Mouse (Mus musculus): ENCODE measurements around the gene Elp5. TPM values are rescaled to one million over a fixed set of nuclear protein-coding genes. Genes with fewer than 3 reads are reported as not detected.

The Elp5 gene
- polyA plus RNA-seq, 1 experiment from 2014 or later: 29.9 TPM

DNA sequence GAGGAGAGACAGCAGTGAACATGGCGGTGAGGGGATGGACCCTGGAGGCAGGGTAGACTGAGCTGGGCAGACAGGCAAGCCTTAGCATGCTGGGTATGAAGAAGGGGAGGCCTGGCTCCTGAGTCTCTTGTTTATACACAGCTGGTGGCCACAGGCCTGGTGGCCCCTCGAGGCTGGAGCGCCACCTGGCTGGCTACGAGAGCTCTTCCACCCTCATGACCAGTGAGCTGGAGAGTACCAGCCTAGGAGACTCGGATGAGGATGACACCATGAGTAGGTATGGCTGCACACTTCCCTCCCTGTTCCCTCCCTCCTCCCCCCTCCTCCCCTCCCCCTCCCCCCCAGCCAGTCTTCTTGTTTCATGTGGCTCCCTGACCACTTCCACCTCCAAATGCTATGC is 23.2 kb upstream of the Elp5 start:
- Histone ChIP-seq H3K27ac (no peak overlapping the region), H3K36me3 (ENCODE audit: inconsistent target) (peaks cover 47% of the 10 kb centered on the region), H3K79me2 (ENCODE audit: inconsistent target) (peaks cover 48% of the 10 kb centered on the region), H3K4me3 (ENCODE audit: inconsistent target) (no peak overlapping the region)
- WGBS (ENCODE audit: missing documents): 62% methylated on average over 5 of the region's 5 CpGs

DNA sequence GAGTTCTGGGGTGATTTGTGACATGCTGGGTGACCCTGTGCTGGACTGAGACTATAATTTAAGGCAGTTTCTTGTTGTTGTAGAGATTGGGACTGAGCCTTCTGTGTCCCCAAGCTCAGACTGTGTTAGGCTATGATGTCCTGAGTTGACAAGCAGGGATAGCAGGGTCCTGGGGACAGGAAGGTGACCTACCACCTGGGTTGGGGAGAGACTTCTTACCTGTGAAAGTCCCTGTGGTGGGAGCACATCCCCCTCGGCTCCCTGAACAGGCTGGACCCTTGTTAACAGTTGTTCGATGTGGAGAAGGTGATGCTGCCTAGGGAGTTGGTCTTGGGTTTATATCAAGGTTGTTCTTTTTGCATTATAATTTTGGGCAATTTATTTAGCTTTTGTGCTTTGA is 20.2 kb upstream of the Elp5 start:
- 93% methylated on average over 2 of the region's 2 CpGs for WGBS (ENCODE audit: missing documents)
- Histone ChIP-seq H3K36me3 (ENCODE audit: inconsistent target) (peaks cover 32% of the 10 kb centered on the region), H3K27ac (no peak overlapping the region), H3K79me2 (ENCODE audit: inconsistent target) (peaks cover 68% of the 10 kb centered on the region), H3K4me3 (ENCODE audit: inconsistent target) (peak overlapping the region; percentile 82; the same call in 1 of the 2 replicates)

DNA sequence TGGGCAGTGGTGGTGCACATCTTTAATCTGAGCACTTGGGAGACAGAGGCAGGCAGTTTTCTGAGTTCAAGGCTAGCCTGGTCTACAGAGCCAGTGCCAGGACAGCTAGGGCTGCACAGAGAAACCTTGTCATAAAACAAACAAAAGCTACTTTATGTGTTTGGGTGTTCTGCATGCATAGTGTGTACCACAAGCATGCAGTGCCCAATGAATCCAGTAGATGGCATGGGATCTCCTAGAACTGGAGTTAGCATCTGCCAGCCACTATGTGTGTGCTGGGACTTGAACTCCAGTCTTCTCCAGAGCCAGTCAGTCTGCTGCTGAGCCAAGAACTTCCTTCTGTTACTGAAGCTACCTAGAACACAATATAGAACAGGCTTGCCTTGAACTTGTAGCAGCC is 19.5 kb upstream of the Elp5 start:
- Histone ChIP-seq H3K36me3 (ENCODE audit: inconsistent target) (peaks cover 26% of the 10 kb centered on the region), H3K4me3 (ENCODE audit: inconsistent target) (peak overlapping the region; percentile 82), H3K79me2 (ENCODE audit: inconsistent target) (peaks cover 68% of the 10 kb centered on the region), H3K27ac (peak overlapping the region; percentile 86)

DNA sequence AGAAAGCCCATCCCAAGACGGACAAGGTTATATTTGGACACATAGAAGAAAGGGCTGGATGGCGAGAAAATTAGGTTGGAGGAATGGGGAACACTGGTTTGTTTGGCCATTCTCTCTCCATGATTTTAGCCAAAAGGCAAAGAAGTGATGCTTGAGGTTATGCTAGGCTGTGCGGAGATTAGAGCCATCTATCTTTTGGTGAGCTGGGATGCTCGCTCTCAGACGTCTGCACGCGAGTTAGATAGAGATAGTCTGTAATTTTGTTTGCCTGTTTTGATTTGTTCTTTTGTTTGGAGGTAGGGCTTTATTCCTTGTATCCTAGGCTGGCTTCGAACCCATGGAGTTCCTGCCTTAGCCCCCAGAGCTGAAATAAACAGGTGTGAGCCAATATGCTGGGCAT is 18.8 kb upstream of the Elp5 start:
- Histone ChIP-seq H3K79me2 (ENCODE audit: inconsistent target) (peaks cover 73% of the 10 kb centered on the region), H3K27ac (peak overlapping the region; percentile 86), H3K4me3 (ENCODE audit: inconsistent target) (peak overlapping the region; percentile 82), H3K36me3 (ENCODE audit: inconsistent target) (peaks cover 19% of the 10 kb centered on the region)
- 16% methylated on average over 8 of the region's 8 CpGs for WGBS (ENCODE audit: missing documents)

DNA sequence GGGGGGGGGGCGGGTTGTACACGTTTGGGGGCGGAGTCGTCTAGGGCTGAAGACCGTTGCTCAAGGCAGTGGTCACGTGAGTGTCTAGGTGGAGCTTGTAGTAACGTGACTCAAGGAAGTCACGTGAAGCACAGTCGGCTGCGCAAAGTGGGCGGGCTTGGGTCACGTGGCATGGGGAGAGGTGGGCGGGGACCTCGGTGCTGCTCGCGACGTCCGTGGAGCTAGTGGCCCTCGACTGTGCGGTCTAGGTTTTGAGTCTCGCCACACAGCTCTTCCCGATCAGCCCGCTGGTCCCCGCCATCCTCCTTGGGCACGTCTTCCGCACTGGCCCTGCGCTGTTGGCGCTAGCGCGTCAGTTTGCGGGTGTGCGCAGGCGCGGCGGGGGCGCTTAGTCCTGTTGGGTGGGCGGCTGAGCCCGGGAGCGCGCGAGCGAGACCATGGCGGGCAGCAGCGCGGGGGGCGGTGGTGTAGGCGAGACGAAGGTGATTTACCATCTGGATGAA is 18.1 kb upstream of the Elp5 start, which contains the start of gene Dvl2:
Gene Dvl2, plus strand, starts transcription at position 200 of the 503 bp plus-strand sequence.
- WGBS (ENCODE audit: missing documents): under 1% methylated on average over 48 of the region's 48 CpGs
- Histone ChIP-seq H3K27ac (peak within 1 kb of the TSS; percentile 86), H3K36me3 (ENCODE audit: inconsistent target) (peaks cover 15% of the 10 kb centered on the region), H3K4me3 (ENCODE audit: inconsistent target) (peak within 1 kb of the TSS; percentile 82), H3K79me2 (ENCODE audit: inconsistent target) (peaks cover 78% of the 10 kb centered on the region)

DNA sequence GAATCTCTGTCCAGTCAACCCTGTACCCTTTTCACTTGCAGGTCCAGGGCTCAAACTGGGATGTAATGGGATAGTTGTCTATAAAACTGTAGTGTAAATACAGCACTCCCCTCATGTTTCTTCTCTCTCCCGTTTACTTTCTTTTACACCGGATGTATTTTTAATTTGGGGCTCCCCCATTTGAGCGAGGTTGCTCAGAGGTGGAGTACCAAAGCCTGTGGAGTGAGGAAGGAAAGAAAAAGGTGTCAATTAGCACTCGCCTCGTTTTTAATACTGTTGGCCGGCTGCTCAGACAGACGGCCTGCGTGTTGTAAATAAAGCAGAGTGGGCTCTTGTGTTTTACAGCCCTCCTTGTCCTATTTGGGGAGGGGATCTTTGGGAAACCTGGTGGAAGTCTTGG is 17.3 kb upstream of the Elp5 start:
- Histone ChIP-seq H3K36me3 (ENCODE audit: inconsistent target) (peaks cover 16% of the 10 kb centered on the region), H3K79me2 (ENCODE audit: inconsistent target) (peaks cover 71% of the 10 kb centered on the region), H3K27ac (peak overlapping the region; percentile 61), H3K4me3 (ENCODE audit: inconsistent target) (no peak overlapping the region)
- WGBS (ENCODE audit: missing documents): 86% methylated on average over 8 of the region's 8 CpGs

DNA sequence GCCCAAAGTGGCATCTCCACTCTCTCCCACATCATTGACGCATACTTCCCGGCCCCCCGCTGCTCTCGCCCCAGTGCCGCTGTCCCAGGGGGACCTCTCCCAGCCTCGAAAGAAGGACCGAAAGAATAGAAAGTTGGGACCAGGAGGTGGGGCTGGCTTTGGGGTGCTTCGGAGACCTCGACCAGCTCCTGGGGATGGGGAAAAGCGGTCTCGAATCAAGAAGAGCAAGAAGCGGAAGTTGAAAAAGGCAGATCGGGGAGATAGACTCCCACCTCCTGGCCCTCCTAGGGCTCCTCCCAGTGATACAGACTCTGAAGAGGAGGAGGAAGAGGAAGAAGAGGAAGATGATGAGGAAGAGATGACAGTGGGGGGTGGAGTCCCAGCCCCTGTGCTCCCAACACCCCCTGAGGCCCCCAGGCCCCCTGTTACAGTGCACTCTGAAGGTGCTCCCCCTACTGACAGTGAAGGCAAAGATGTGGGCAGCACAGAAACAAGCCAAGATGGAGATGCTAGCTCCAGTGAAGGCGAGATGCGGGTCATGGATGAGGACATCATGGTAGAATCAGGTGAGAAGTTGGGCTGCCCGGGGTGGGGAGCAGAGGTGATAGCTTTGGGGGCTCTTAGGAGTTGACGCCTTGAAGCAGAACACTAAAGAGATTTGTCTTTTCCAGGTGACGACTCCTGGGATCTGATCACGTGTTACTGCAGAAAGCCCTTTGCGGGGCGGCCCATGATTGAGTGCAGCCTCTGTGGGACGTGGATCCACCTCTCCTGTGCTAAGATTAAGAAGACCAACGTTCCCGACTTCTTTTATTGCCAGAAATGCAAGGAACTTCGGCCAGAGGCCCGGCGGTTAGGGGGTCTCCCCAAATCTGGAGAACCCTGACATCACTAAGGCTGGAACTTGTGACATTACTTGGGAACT is 16.5 kb upstream of the Elp5 start:
- peaks cover 20% of the 10 kb centered on the region for H3K36me3 ChIP-seq (ENCODE audit: inconsistent target)
- WGBS (ENCODE audit: missing documents): 84% methylated on average over 27 of the region's 27 CpGs
- peak overlapping the region; percentile 69 for H3K27ac ChIP-seq
- H3K4me3 ChIP-seq (ENCODE audit: inconsistent target): no peak overlapping the region
- H3K79me2 ChIP-seq (ENCODE audit: inconsistent target): peaks cover 71% of the 10 kb centered on the region

DNA sequence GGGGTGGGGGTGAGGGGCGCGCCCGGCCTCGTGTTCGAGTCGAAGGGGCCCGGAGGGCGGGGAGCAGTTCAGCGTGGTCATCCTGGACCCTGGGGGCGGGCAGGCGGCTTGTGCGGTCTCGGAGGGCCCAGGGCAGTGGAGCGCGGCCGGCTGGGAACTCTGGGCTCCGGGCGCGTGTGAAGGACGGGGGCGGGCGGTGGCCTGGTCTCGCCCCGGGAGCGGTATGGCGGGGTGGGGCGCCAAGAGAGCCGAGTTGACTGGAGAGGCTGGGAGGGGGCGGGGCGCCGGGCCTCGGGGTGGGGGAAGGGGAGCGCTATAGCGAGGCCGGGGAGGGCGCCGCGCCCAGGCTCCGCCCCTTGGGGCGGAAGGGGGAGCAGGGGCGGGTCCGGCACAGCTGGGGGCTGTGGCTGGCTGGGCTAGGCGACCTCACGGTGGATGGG is 14.8 kb upstream of the Elp5 start:
- under 1% methylated on average over 35 of the region's 44 CpGs for WGBS (ENCODE audit: missing documents)
- Histone ChIP-seq H3K4me3 (ENCODE audit: inconsistent target) (peak overlapping the region; percentile 100), H3K36me3 (ENCODE audit: inconsistent target) (peaks cover 29% of the 10 kb centered on the region), H3K79me2 (ENCODE audit: inconsistent target) (peaks cover 71% of the 10 kb centered on the region), H3K27ac (peak overlapping the region; percentile 97)

DNA sequence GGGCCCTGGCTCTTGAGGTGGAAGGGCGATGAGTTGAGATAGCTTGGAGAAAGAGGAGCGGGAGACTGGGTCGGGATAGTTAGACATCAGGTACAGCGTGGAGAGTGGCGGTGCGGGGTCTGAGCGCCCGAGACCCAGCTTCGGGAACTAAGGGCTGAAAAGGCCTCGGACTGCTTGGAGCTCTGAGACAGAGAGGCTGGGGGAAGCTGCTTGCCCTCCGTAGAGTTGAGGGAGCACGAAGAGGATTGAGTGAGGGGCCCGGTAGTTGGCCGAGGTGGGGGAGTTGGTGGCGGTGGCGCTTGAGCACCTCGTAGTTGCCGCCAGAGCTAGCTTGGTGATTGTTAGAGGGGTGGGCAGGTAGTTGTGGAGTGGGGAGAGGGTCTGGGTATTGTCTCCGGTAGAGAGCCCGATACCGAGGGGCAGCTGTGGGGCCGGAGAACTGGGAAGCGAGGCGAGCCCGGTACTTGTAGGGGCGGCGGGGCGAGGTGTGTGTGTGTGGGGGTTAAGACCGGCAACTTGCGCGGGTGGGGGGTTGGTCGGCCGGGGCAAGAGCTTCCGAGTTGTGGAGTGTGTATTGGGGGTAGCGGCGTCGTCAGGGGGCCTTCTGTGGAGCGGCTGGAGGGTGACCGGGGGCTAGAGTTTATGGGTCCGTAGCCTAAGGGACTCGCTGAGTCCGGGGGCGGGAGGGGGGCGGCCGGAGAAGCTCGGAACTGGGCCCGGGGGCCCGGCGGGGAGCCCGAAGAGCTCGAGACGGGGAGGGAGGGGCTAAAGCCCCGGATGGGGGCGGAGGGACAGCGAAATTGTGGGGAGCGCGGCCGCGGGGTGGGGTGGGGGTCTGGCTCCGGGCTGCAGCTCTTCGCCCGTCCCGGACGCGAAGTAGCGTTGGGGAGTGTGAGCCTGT is 14.1 kb upstream of the Elp5 start:
- H3K27ac ChIP-seq: peak overlapping the region; percentile 97
- H3K79me2 ChIP-seq (ENCODE audit: inconsistent target): peaks cover 70% of the 10 kb centered on the region
- H3K4me3 ChIP-seq (ENCODE audit: inconsistent target): peak overlapping the region; percentile 100
- WGBS (ENCODE audit: missing documents): 1% methylated on average over 58 of the region's 66 CpGs
- H3K36me3 ChIP-seq (ENCODE audit: inconsistent target): peaks cover 29% of the 10 kb centered on the region

DNA sequence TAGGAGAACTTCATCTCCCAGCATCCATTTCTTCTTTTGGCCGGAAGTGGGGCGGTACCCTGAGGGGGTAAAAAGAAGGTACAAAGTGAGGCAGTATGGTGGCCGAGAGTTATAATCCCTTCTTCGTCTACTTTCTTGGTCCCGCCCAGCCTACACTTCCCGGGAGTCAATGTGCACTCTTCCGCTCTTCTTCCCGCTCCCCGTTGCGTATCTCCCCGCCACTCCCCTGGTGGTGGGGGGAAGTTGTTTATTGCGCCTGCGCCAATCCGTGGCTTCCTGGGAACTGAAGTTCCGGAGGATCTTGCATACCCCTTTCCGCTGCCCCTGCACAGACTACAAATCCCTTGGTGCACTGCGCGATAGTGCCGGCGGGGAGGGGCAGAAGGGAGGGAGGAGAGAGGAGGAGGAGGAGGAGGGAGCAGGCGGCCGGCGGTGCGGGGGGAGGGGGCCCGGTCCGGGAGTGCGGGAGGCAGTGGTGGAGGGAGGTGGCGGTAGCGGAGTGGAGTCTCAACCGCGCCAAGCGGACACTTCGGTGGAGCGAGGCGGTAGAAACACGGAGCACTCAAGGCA is 13.2 kb upstream of the Elp5 start, which contains the start of gene Phf23:
Gene Phf23, plus strand, starts transcription at position 387 of the 570 bp plus-strand sequence.
- peak within 1 kb of the TSS; percentile 97 for H3K27ac ChIP-seq
- peak within 1 kb of the TSS; percentile 100 for H3K4me3 ChIP-seq (ENCODE audit: inconsistent target)
- peaks cover 64% of the 10 kb centered on the region for H3K79me2 ChIP-seq (ENCODE audit: inconsistent target)
- H3K36me3 ChIP-seq (ENCODE audit: inconsistent target): peaks cover 29% of the 10 kb centered on the region
- WGBS (ENCODE audit: missing documents): 0% methylated on average over 36 of the region's 36 CpGs

DNA sequence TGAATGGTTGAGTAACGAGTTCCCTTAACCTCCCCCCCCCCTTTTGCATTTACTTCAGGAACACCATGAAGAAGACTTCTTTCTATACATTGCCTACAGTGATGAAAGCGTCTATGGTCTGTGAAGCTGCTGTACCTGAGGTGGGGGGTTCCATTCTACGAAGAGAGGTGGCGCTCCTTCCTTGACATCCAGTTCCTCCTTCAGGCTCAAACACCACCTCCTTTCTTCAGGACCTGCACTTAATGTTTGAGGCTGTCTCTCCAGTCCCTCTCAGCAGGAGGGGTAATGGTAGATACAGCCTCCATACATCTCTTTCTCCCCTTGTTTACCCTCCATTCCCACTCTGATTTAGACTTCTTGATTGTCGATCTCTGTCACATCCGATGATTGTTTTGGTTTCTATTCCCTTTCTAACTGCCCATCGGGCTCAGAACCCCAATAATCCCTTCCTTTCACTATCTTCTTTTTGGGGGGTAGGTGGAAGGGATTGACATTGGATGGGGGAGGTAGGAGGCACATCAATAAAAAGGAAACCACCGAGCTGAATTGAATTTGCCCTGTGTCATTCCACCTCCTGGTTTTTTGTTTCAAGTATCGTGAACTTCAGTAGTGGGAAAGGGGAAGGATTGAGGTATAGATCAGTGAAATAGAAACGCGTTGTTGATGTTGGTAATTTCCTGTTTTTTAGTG is 12.2 kb upstream of the Elp5 start:
- Histone ChIP-seq H3K27ac (no peak overlapping the region), H3K4me3 (ENCODE audit: inconsistent target) (no peak overlapping the region), H3K79me2 (ENCODE audit: inconsistent target) (peaks cover 58% of the 10 kb centered on the region), H3K36me3 (ENCODE audit: inconsistent target) (peaks cover 27% of the 10 kb centered on the region)
- WGBS (ENCODE audit: missing documents): 84% methylated on average over 11 of the region's 11 CpGs

DNA sequence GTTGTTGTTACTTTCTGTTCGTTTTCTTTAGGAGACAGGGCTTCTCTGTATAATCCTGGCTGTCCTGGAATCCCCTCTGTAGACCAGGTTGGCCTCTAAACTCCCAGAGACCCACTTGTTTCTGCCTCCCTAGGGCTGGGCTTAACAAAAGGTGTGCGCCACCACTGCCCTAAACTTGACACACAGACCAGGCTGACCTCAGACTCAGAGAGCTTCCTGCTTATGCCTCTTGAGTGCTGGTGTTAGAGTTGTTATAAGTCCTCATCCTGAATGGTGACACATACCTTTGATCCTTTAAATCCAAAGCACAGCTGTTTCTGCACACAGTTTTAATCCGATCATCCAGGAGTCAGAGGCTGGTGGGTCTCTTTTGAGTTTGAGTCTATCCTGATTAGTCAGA is 10.6 kb upstream of the Elp5 start:
- H3K79me2 ChIP-seq (ENCODE audit: inconsistent target): peaks cover 52% of the 10 kb centered on the region
- peak overlapping the region; percentile 97 for H3K4me3 ChIP-seq (ENCODE audit: inconsistent target)
- WGBS (ENCODE audit: missing documents): 93% methylated on average over 3 of the region's 3 CpGs
- 0 out of 2 replicates have a peak overlapping the region, but pooled peaks have one; percentile 99 for H3K27ac ChIP-seq
- H3K36me3 ChIP-seq (ENCODE audit: inconsistent target): peaks cover 34% of the 10 kb centered on the region

DNA sequence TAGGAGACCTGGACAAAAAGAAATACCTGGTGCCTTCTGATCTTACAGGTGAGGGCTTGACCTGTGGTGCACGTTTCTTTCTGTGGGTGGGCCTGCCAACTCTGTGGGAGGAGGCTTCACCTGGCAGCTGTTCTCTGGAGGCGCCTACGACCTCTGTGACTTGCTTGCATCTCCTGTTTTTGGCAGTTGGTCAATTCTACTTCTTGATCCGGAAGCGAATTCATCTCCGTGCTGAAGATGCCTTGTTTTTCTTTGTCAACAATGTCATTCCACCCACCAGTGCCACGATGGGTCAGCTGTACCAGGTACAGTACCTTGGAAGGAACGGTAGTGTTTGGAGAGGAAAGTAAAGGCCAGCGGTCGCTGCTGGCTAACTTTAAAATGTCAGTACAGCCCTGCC is 10.1 kb upstream of the Elp5 start:
- peak overlapping the region; percentile 99 for H3K27ac ChIP-seq
- H3K4me3 ChIP-seq (ENCODE audit: inconsistent target): peak overlapping the region; percentile 97
- H3K36me3 ChIP-seq (ENCODE audit: inconsistent target): peaks cover 39% of the 10 kb centered on the region
- peaks cover 57% of the 10 kb centered on the region for H3K79me2 ChIP-seq (ENCODE audit: inconsistent target)
- 85% methylated on average over 10 of the region's 10 CpGs for WGBS (ENCODE audit: missing documents)

Data from macrophage (primary cell).